Mouse (Mus musculus) MEL (cell line): ENCODE measurements around the gene A930018P22Rik. TPM values are rescaled to one million over a fixed set of nuclear protein-coding genes. Genes with fewer than 3 reads are reported as not detected.
"Not testable (repeated sequence)": the region's sequence is repeated elsewhere in the genome, so short reads cannot be mapped to it uniquely, and the experiment has no call there.

Source experiments
- DNase-seq: peaks from one replicate; pipeline ENCODE4 v3.0.0; 2011; ENCODE audit warnings: low read depth, low spot score
- H3K27ac ChIP-seq: 2 replicates; pipeline ENCODE4 v1.5.1; 2012; ENCODE audit warnings: low read depth, mild to moderate bottlenecking, control low read depth, low read length, moderate library complexity; ENCODE audit not compliant: control insufficient read depth
- H3K27me3 ChIP-seq, 2 experiments: fragments of 150-350 bp in 1 of 2; sonication (generic) in 1 of 2; 2 replicates each; pipeline ENCODE4 v1.6.1; 2012; ENCODE audit warnings: low read length in 2 of 2, mild to moderate bottlenecking in 2 of 2, improper control_type of control experiment in 1 of 2, moderate library complexity in 1 of 2; ENCODE audit not compliant: insufficient read depth in 2 of 2, control insufficient read depth in 1 of 2
- H3K36me3 ChIP-seq, 2 experiments: 2 replicates each; pipeline ENCODE4 v1.6.1; 2012 to 2014; ENCODE audit warnings: low read length in 2 of 2, improper control_type of control experiment in 1 of 2, inconsistent platforms in 1 of 2, mild to moderate bottlenecking in 1 of 2; ENCODE audit not compliant: insufficient read depth in 2 of 2, control insufficient read depth in 1 of 2
- H3K4me1 ChIP-seq, 2 experiments: fragments of 150-350 bp in 1 of 2; sonication (generic) in 1 of 2; 2 replicates each; pipeline ENCODE4 v1.6.1; 2012; ENCODE audit warnings: low read length in 2 of 2, improper control_type of control experiment in 1 of 2, mild to moderate bottlenecking in 1 of 2; ENCODE audit not compliant: insufficient read depth in 2 of 2, control insufficient read depth in 1 of 2
- H3K4me3 ChIP-seq, 2 experiments: fragments of 150-350 bp in 1 of 2; sonication (generic) in 1 of 2; 2 replicates each; pipeline ENCODE4 v1.5.1; 2012; ENCODE audit warnings: low read depth in 2 of 2, low read length in 2 of 2, mild to moderate bottlenecking in 2 of 2, moderate library complexity in 2 of 2, control low read depth in 1 of 2, improper control_type of control experiment in 1 of 2; ENCODE audit not compliant: control insufficient read depth in 1 of 2, insufficient read depth in 1 of 2
- H3K79me2 ChIP-seq: 2 replicates; pipeline ENCODE4 v1.6.1; 2012; ENCODE audit warnings: mild to moderate bottlenecking, low read length, moderate library complexity; ENCODE audit not compliant: control insufficient read depth, poor library complexity, insufficient read depth
- H3K9ac ChIP-seq: 2 replicates; pipeline ENCODE4 v1.6.1; 2012; ENCODE audit warnings: low read depth, mild to moderate bottlenecking, control low read depth, low read length, moderate library complexity; ENCODE audit not compliant: control insufficient read depth, poor library complexity, severe bottlenecking
- H3K9me3 ChIP-seq: fragments of 150-350 bp; sonication (generic); replicated peaks from 2 replicates; pipeline ENCODE4 v1.6.1; 2012; ENCODE audit warnings: mild to moderate bottlenecking, low read length, improper control_type of control experiment, moderate library complexity; ENCODE audit not compliant: insufficient read depth
- BHLHE40 ChIP-seq: IDR thresholded peaks from 2 replicates; pipeline ENCODE4 v1.6.1; 2012; ENCODE audit warnings: low read depth, mild to moderate bottlenecking, inconsistent platforms, low read length, improper control_type of control experiment, borderline replicate concordance
- ETS1 ChIP-seq: IDR thresholded peaks from 2 replicates; pipeline ENCODE4 v1.6.1; 2012; ENCODE audit warnings: low read depth, mild to moderate bottlenecking, inconsistent platforms, low read length, improper control_type of control experiment, moderate library complexity
- MAX ChIP-seq: IDR thresholded peaks from 2 replicates; pipeline ENCODE4 v1.6.1; 2011; ENCODE audit warnings: low read length, improper control_type of control experiment
- MEF2A ChIP-seq: IDR thresholded peaks from 2 replicates; pipeline ENCODE4 v1.6.1; 2014; ENCODE audit warnings: low read depth, mild to moderate bottlenecking, inconsistent platforms, low read length, improper control_type of control experiment; ENCODE audit not compliant: poor library complexity, insufficient replicate concordance, severe bottlenecking; ENCODE audit errors: extremely low read depth
- MXI1 ChIP-seq: IDR thresholded peaks from 2 replicates; pipeline ENCODE4 v1.6.1; 2011; ENCODE audit warnings: mild to moderate bottlenecking, low read depth, low read length, improper control_type of control experiment
- MYC ChIP-seq: IDR thresholded peaks from 2 replicates; pipeline ENCODE4 v1.6.1; 2011; ENCODE audit warnings: low read depth, mild to moderate bottlenecking, low read length, improper control_type of control experiment, moderate library complexity
- POLR2A ChIP-seq, 2 experiments: IDR thresholded peaks; 2 replicates each; pipeline ENCODE4 v1.6.1; 2011 to 2012; ENCODE audit warnings: low read length in 2 of 2, mild to moderate bottlenecking in 2 of 2, control low read depth in 1 of 2, improper control_type of control experiment in 1 of 2, low read depth in 1 of 2, moderate library complexity in 1 of 2; ENCODE audit not compliant: control insufficient read depth in 1 of 2, insufficient read depth in 1 of 2, poor library complexity in 1 of 2
- POLR2AphosphoS2 ChIP-seq: IDR thresholded peaks from 2 replicates; pipeline ENCODE4 v1.6.1; 2011; ENCODE audit warnings: low read length, improper control_type of control experiment
- POLR2AphosphoS5 ChIP-seq: IDR thresholded peaks from 2 replicates; pipeline ENCODE4 v1.6.1; 2012; ENCODE audit warnings: low read depth, borderline replicate concordance, mild to moderate bottlenecking, inconsistent platforms, low read length, moderate library complexity, mixed read lengths
- RAD21 ChIP-seq: IDR thresholded peaks from 2 replicates; pipeline ENCODE4 v1.6.1; 2011; ENCODE audit warnings: mild to moderate bottlenecking, low read depth, low read length, improper control_type of control experiment
- RCOR1 ChIP-seq: IDR thresholded peaks from 2 replicates; pipeline ENCODE4 v1.6.1; 2012; ENCODE audit warnings: low read depth, mild to moderate bottlenecking, inconsistent platforms, low read length, improper control_type of control experiment
- SIN3A ChIP-seq: IDR thresholded peaks from 2 replicates; pipeline ENCODE4 v1.6.1; 2012; ENCODE audit warnings: low read length, improper control_type of control experiment, inconsistent platforms
- TCF12 ChIP-seq: IDR thresholded peaks from 2 replicates; pipeline ENCODE4 v1.6.1; 2014; ENCODE audit warnings: low read depth, mild to moderate bottlenecking, inconsistent platforms, low read length, improper control_type of control experiment, moderate library complexity
- UBTF ChIP-seq: IDR thresholded peaks from 2 replicates; pipeline ENCODE4 v1.6.1; 2012; ENCODE audit warnings: low read depth, mild to moderate bottlenecking, inconsistent platforms, low read length, improper control_type of control experiment, moderate library complexity, borderline replicate concordance; ENCODE audit not compliant: insufficient read depth
- ZKSCAN1 ChIP-seq: IDR thresholded peaks from 2 replicates; pipeline ENCODE4 v1.6.1; 2012; ENCODE audit warnings: low read depth, mild to moderate bottlenecking, inconsistent platforms, low read length, improper control_type of control experiment, moderate library complexity
- ZMIZ1 ChIP-seq: IDR thresholded peaks from 2 replicates; pipeline ENCODE4 v1.6.1; 2012; ENCODE audit warnings: low read depth, mild to moderate bottlenecking, inconsistent platforms, low read length, improper control_type of control experiment, moderate library complexity
- polyA plus RNA-seq, 2 experiments: library from polyadenylated mRNA; stranded (reverse) in 1 of 2; unstranded in 1 of 2; fragments of >175 nt in 1 of 2; fragments of >200 nt in 1 of 2; gene quantifications; 2 replicates each; pipeline versions ENCODE4 v1.2.1 to v1.2.4; 2012; ENCODE audit warnings: low replicate concordance in 2 of 2, low read depth in 1 of 2; ENCODE audit not compliant: insufficient read length in 2 of 2, insufficient read depth in 1 of 2, missing spikeins in 1 of 2
- total RNA-seq: library from RNA; depleted of rRNA; stranded (reverse); fragments of 300-350 nt; gene quantifications from 2 replicates; pipeline ENCODE4 v1.2.3, GENCODE M21; 2012

Gene A930018P22Rik
- total and polyA plus RNA-seq, 3 experiments, result not detected

- TF ChIP-seq ETS1, result no peak
- TF ChIP-seq POLR2AphosphoS5, result no peak
- no peak for TF ChIP-seq MXI1
- TF ChIP-seq RCOR1, result no peak
- TF ChIP-seq ZMIZ1, result no peak
- TF ChIP-seq RAD21, result no peak
- no peak for TF ChIP-seq MEF2A
- no peak for TF ChIP-seq POLR2A (IDR thresholded peaks at IDR 0.05; ENCODE audit: control insufficient read depth in 1 of 2, insufficient read depth in 1 of 2, low read depth in 1 of 2, low read length in 2 of 2, poor library complexity in 1 of 2)
- no peak for TF ChIP-seq MAX
- TF ChIP-seq TCF12, result no peak
- no peak for TF ChIP-seq UBTF
- no peak for TF ChIP-seq POLR2AphosphoS2
- TF ChIP-seq MYC, result no peak
- no peak for TF ChIP-seq SIN3A
- no peak for TF ChIP-seq BHLHE40
- TF ChIP-seq ZKSCAN1, result no peak
- Histone ChIP-seq H3K4me3 (no peak overlapping the region), H3K4me1 (peaks cover 4 to 5% of the 10 kb centered on the region in 2 experiments; a peak in 3 of 4 replicates), H3K79me2 (no peaks in the 10 kb centered on the region), H3K36me3 (peaks cover 0 to 9% of the 10 kb centered on the region in 2 experiments; a peak in 2 of 4 replicates), H3K9ac (no peak overlapping the region), H3K27me3 (no peaks in the 10 kb centered on the region), H3K27ac (no peak overlapping the region), H3K9me3 (no peaks in the 10 kb centered on the region)
- DNase-seq, result no peak
Measured at GRCm38 (mm10) chr2:104082474-104082873, 40.1 kb upstream of the A930018P22Rik start.

DNA sequence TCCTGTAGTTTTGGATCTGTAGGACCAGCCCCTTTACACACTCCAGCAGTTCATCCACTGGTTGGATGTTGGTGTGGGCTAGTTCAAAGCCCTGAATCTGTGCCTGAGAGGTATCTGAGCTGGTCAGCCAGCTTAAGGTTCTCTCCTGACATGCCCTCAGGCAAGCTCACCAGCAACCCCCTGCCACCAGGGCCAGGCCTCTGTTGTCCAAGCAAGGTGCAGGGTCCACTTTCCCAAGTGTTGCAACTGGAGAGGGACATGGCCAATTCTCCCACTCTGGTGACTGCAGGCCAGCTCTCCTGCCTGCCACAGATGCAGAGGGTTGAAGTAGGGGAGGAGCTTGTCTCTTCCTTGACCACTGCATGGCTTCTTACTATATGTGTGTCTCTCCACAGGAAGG, 38.5 kb upstream of the A930018P22Rik start:
- H3K36me3 ChIP-seq, H3K27ac ChIP-seq, H3K9ac ChIP-seq, H3K9me3 ChIP-seq, H3K79me2 ChIP-seq, H3K4me1 ChIP-seq, H3K4me3 ChIP-seq, H3K27me3 ChIP-seq, DNase-seq: not testable (repeated sequence)

DNA sequence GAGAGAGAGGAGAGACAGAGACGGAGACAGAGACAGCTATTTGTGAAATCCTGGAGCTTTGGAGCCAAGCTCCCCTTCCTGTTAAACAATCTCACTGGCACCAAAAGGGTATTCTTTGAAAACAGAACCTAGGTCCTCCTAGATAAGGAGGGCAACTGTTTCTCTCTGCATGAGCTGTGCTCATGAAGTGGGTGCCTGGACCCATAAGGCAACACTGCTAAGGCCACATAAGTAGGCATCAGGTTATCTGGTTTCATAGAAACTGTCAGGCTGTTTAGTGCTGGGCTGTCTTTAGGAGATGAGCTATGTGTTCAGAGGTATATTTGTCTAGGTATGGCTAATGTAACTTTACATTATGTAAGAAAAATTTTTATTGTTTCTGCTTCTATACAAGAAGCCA, 35.0 kb upstream of the A930018P22Rik start:
- not testable (repeated sequence) for H3K9me3 ChIP-seq, H3K79me2 ChIP-seq, H3K27ac ChIP-seq, H3K27me3 ChIP-seq, H3K4me1 ChIP-seq, H3K9ac ChIP-seq, H3K36me3 ChIP-seq, H3K4me3 ChIP-seq
- peak; percentile 39 for DNase-seq
